Mouse (Mus musculus): ENCODE data around the gene Rpp38. TPM values are rescaled to one million over a fixed set of nuclear protein-coding genes. Genes with fewer than 3 reads are reported as not detected.

Gene Rpp38
- polyA plus RNA-seq (2014; fragmentation: Nextera tagmentation; extraction: Ambion mirVana) = 28.3 and 36.5 TPM in 2 replicates

GRCm38 (mm10) chr2:3332484-3333242 lies at the start of gene Rpp38:
Rpp38 (minus strand) TSS chr2:3332643.
- under 1% methylated on average over 45 of the region's 45 CpGs for WGBS
- Histone ChIP-seq H3K9me3 (ENCODE audit: control insufficient read depth, low read length) (no peaks in the 10 kb centered on the region), H3K27ac (ENCODE audit: low read depth) (peak within 1 kb of the TSS; percentile 87), H3K4me2 (ENCODE audit: low read length) (peak within 1 kb of the TSS; percentile 82), H3K4me3 (ENCODE audit: low read depth, low read length) (peak within 1 kb of the TSS; percentile 76), H3K9ac (ENCODE audit: low read length) (peak within 1 kb of the TSS; percentile 79), H3K27me3 (replicated peaks; ENCODE audit: control insufficient read depth, insufficient read depth, low read length) (peaks cover 11% of the 10 kb centered on the region; the same call in 1 of the 2 replicates), H3K36me3 (ENCODE audit: control insufficient read depth, insufficient read depth, low read length) (peaks cover 20% of the 10 kb centered on the region), H3K4me1 (replicated peaks; ENCODE audit: control insufficient read depth, insufficient read depth, low read length) (peaks cover 15% of the 10 kb centered on the region)
- DNase-seq (ENCODE audit: low spot score) (peak; percentile 98), ATAC-seq (replicated peaks; ENCODE audit: low FRiP score, low TSS enrichment, low read depth) (peak; percentile 98)

GRCm38 (mm10) chr2:3365127-3365526 lies 32.7 kb upstream of the Rpp38 start:
- Histone ChIP-seq H3K36me3 (ENCODE audit: control insufficient read depth, insufficient read depth, low read length) (no peaks in the 10 kb centered on the region), H3K4me2 (ENCODE audit: low read length) (no peak overlapping the region), H3K27ac (ENCODE audit: low read depth) (no peak overlapping the region), H3K4me3 (ENCODE audit: low read depth, low read length) (no peak overlapping the region), H3K27me3 (replicated peaks; ENCODE audit: control insufficient read depth, insufficient read depth, low read length) (no peaks in the 10 kb centered on the region), H3K9me3 (ENCODE audit: control insufficient read depth, low read length) (no peaks in the 10 kb centered on the region), H3K4me1 (replicated peaks; ENCODE audit: control insufficient read depth, insufficient read depth, low read length) (no peaks in the 10 kb centered on the region), H3K9ac (ENCODE audit: low read length) (no peak overlapping the region)
- ATAC-seq (replicated peaks; ENCODE audit: low FRiP score, low TSS enrichment, low read depth) (no peak), DNase-seq (ENCODE audit: low spot score) (no peak)
- WGBS = 60% methylated on average over 4 of the region's 4 CpGs

- WGBS = 76% methylated on average over 3 of the region's 3 CpGs
- H3K36me3 ChIP-seq (ENCODE audit: control insufficient read depth, insufficient read depth, low read length) = no peaks in the 10 kb centered on the region
- DNase-seq (ENCODE audit: low spot score) (no peak), ATAC-seq (replicated peaks; ENCODE audit: low FRiP score, low TSS enrichment, low read depth) (no peak)
- no peaks in the 10 kb centered on the region for H3K9me3 ChIP-seq (ENCODE audit: control insufficient read depth, low read length)
- no peak overlapping the region for H3K4me3 ChIP-seq (ENCODE audit: low read depth, low read length)
- no peaks in the 10 kb centered on the region for H3K27me3 ChIP-seq (replicated peaks; ENCODE audit: control insufficient read depth, insufficient read depth, low read length)
- H3K27ac ChIP-seq (ENCODE audit: low read depth) = no peak overlapping the region
- H3K4me2 ChIP-seq (ENCODE audit: low read length) = no peak overlapping the region
- H3K9ac ChIP-seq (ENCODE audit: low read length) = no peak overlapping the region
- H3K4me1 ChIP-seq (replicated peaks; ENCODE audit: control insufficient read depth, insufficient read depth, low read length) = no peaks in the 10 kb centered on the region
Observed at GRCm38 (mm10) chr2:3361067-3361466, 28.6 kb upstream of the Rpp38 start.

GRCm38 (mm10) chr2:3357887-3358286 lies 25.4 kb upstream of the Rpp38 start:
- no peaks in the 10 kb centered on the region for H3K9me3 ChIP-seq (ENCODE audit: control insufficient read depth, low read length)
- no peak for ATAC-seq (replicated peaks; ENCODE audit: low FRiP score, low TSS enrichment, low read depth)
- H3K9ac ChIP-seq (ENCODE audit: low read length) = no peak overlapping the region
- no peak overlapping the region for H3K4me3 ChIP-seq (ENCODE audit: low read depth, low read length)
- no peaks in the 10 kb centered on the region for H3K4me1 ChIP-seq (replicated peaks; ENCODE audit: control insufficient read depth, insufficient read depth, low read length)
- H3K27me3 ChIP-seq (replicated peaks; ENCODE audit: control insufficient read depth, insufficient read depth, low read length) = no peaks in the 10 kb centered on the region
- 66% methylated on average over 3 of the region's 3 CpGs for whole genome bisulfite sequencing
- H3K27ac ChIP-seq (ENCODE audit: low read depth) = no peak overlapping the region
- DNase-seq (ENCODE audit: low spot score) = no peak
- H3K4me2 ChIP-seq (ENCODE audit: low read length) = no peak overlapping the region
- H3K36me3 ChIP-seq (ENCODE audit: control insufficient read depth, insufficient read depth, low read length) = no peaks in the 10 kb centered on the region

GRCm38 (mm10) chr2:3356311-3356710 lies 23.9 kb upstream of the Rpp38 start:
- ATAC-seq (replicated peaks; ENCODE audit: low FRiP score, low TSS enrichment, low read depth) = no peak
- Histone ChIP-seq H3K4me3 (ENCODE audit: low read depth, low read length) (no peak overlapping the region), H3K4me2 (ENCODE audit: low read length) (no peak overlapping the region), H3K36me3 (ENCODE audit: control insufficient read depth, insufficient read depth, low read length) (no peaks in the 10 kb centered on the region), H3K27ac (ENCODE audit: low read depth) (no peak overlapping the region), H3K9ac (ENCODE audit: low read length) (no peak overlapping the region), H3K27me3 (replicated peaks; ENCODE audit: control insufficient read depth, insufficient read depth, low read length) (no peaks in the 10 kb centered on the region), H3K9me3 (ENCODE audit: control insufficient read depth, low read length) (no peaks in the 10 kb centered on the region), H3K4me1 (replicated peaks; ENCODE audit: control insufficient read depth, insufficient read depth, low read length) (no peaks in the 10 kb centered on the region)
- WGBS = 27% methylated on average over 3 of the region's 3 CpGs
- DNase-seq (ENCODE audit: low spot score) = no peak

- 84% methylated on average over 8 of the region's 8 CpGs for WGBS
- no peak overlapping the region for H3K4me2 ChIP-seq (ENCODE audit: low read length)
Observed at GRCm38 (mm10) chr2:3355793-3356192, 23.4 kb upstream of the Rpp38 start.

GRCm38 (mm10) chr2:3353160-3353559 lies 20.7 kb upstream of the Rpp38 start:
- Histone ChIP-seq H3K4me2 (ENCODE audit: low read length) (no peak overlapping the region), H3K4me1 (replicated peaks; ENCODE audit: control insufficient read depth, insufficient read depth, low read length) (no peaks in the 10 kb centered on the region), H3K9ac (ENCODE audit: low read length) (no peak overlapping the region), H3K4me3 (ENCODE audit: low read depth, low read length) (no peak overlapping the region), H3K27ac (ENCODE audit: low read depth) (no peak overlapping the region), H3K36me3 (ENCODE audit: control insufficient read depth, insufficient read depth, low read length) (no peaks in the 10 kb centered on the region), H3K9me3 (ENCODE audit: control insufficient read depth, low read length) (no peaks in the 10 kb centered on the region), H3K27me3 (replicated peaks; ENCODE audit: control insufficient read depth, insufficient read depth, low read length) (no peaks in the 10 kb centered on the region)
- no peak for ATAC-seq (replicated peaks; ENCODE audit: low FRiP score, low TSS enrichment, low read depth)
- no peak for DNase-seq (ENCODE audit: low spot score)

More at GRCm38 (mm10) chr2:3355793-3356192, 23.4 kb upstream of the Rpp38 start:
- Histone ChIP-seq H3K9me3 (ENCODE audit: control insufficient read depth, low read length) (no peaks in the 10 kb centered on the region), H3K9ac (ENCODE audit: low read length) (no peak overlapping the region), H3K36me3 (ENCODE audit: control insufficient read depth, insufficient read depth, low read length) (no peaks in the 10 kb centered on the region), H3K27me3 (replicated peaks; ENCODE audit: control insufficient read depth, insufficient read depth, low read length) (no peaks in the 10 kb centered on the region), H3K4me1 (replicated peaks; ENCODE audit: control insufficient read depth, insufficient read depth, low read length) (no peaks in the 10 kb centered on the region), H3K27ac (ENCODE audit: low read depth) (no peak overlapping the region), H3K4me3 (ENCODE audit: low read depth, low read length) (no peak overlapping the region)
- ATAC-seq (replicated peaks; ENCODE audit: low FRiP score, low TSS enrichment, low read depth) (no peak), DNase-seq (ENCODE audit: low spot score) (no peak)

- no peak overlapping the region for H3K9ac ChIP-seq (ENCODE audit: low read length)
- H3K27ac ChIP-seq (ENCODE audit: low read depth) = no peak overlapping the region
- ATAC-seq (replicated peaks; ENCODE audit: low FRiP score, low TSS enrichment, low read depth) (no peak), DNase-seq (ENCODE audit: low spot score) (no peak)
- no peaks in the 10 kb centered on the region for H3K9me3 ChIP-seq (ENCODE audit: control insufficient read depth, low read length)
- H3K27me3 ChIP-seq (replicated peaks; ENCODE audit: control insufficient read depth, insufficient read depth, low read length) = no peaks in the 10 kb centered on the region; the same call in 1 of the 2 replicates
- WGBS = 18% methylated on average over 3 of the region's 3 CpGs
- no peak overlapping the region for H3K4me3 ChIP-seq (ENCODE audit: low read depth, low read length)
- no peaks in the 10 kb centered on the region for H3K36me3 ChIP-seq (ENCODE audit: control insufficient read depth, insufficient read depth, low read length)
- H3K4me1 ChIP-seq (replicated peaks; ENCODE audit: control insufficient read depth, insufficient read depth, low read length) = no peaks in the 10 kb centered on the region
- no peak overlapping the region for H3K4me2 ChIP-seq (ENCODE audit: low read length)
Observed at GRCm38 (mm10) chr2:3348919-3349318, 16.5 kb upstream of the Rpp38 start.

GRCm38 (mm10) chr2:3348422-3348821 lies 16.0 kb upstream of the Rpp38 start:
- Histone ChIP-seq H3K27me3 (replicated peaks; ENCODE audit: control insufficient read depth, insufficient read depth, low read length) (no peaks in the 10 kb centered on the region; the same call in 1 of the 2 replicates), H3K36me3 (ENCODE audit: control insufficient read depth, insufficient read depth, low read length) (no peaks in the 10 kb centered on the region), H3K27ac (ENCODE audit: low read depth) (no peak overlapping the region), H3K4me3 (ENCODE audit: low read depth, low read length) (no peak overlapping the region), H3K9me3 (ENCODE audit: control insufficient read depth, low read length) (no peaks in the 10 kb centered on the region), H3K9ac (ENCODE audit: low read length) (no peak overlapping the region), H3K4me2 (ENCODE audit: low read length) (no peak overlapping the region), H3K4me1 (replicated peaks; ENCODE audit: control insufficient read depth, insufficient read depth, low read length) (no peaks in the 10 kb centered on the region)
- 75% methylated on average over 4 of the region's 4 CpGs for WGBS
- no peak for DNase-seq (ENCODE audit: low spot score)
- ATAC-seq (replicated peaks; ENCODE audit: low FRiP score, low TSS enrichment, low read depth) = no peak

Measured in intestine, embryonic 14.5 days (tissue).